25 mouse cellular contexts compared by ENCODE assay signal in genomic region chr8:12638446-12638845, GRCm38 (mm10). TPM values are rescaled to one million over a fixed set of nuclear protein-coding genes. Genes with fewer than 3 reads are reported as not detected.
DNase-seq lines count a peak whose midpoint lies in the region; ATAC-seq and TF ChIP-seq lines count a peak whose summit lies in the region.
"Had no signal": no experiment of that assay in that cellular context is flagged by ENCODE, and none has a peak within 500 bp of the region (broad histone marks: within the 10 kb centered on the region; RNA-seq: fewer than 3 reads in every experiment).

No protein-coding gene starts in this region.

- TF ChIP-seq RAD21 in CH12.LX (IDR thresholded peaks at IDR 0.05; ENCODE audit: low read depth, low read length): no peak

- H3K4me3 ChIP-seq in CH12.LX (replicated peaks in 1 of 3; ENCODE audit: low read depth in 2 of 3, low read length in 2 of 3, poor library complexity in 1 of 3): no peak overlapping the region
- H3K4me3 ChIP-seq: embryonic facial prominence, embryonic 13.5 days; embryonic facial prominence, embryonic 15.5 days; erythroblast, embryonic 14.5 days; forebrain, embryonic 10.5 days; forebrain, embryonic 12.5 days had no signal

- H3K27me3 ChIP-seq in CH12.LX (replicated peaks): no peaks in the 10 kb centered on the region
- H3K27me3 ChIP-seq: embryonic facial prominence, embryonic 13.5 days; embryonic facial prominence, embryonic 15.5 days; forebrain, embryonic 12.5 days had no signal

- no peak overlapping the region for H3K4me2 ChIP-seq in CH12.LX (ENCODE audit: insufficient read depth, low read depth, poor library complexity, severe bottlenecking)
- H3K4me2 ChIP-seq: embryonic facial prominence, embryonic 13.5 days; embryonic facial prominence, embryonic 15.5 days; forebrain, embryonic 12.5 days had no signal

- TF ChIP-seq CTCF in CH12.LX (conservative IDR thresholded peaks at IDR 0.05 in 1 of 2, IDR thresholded peaks at IDR 0.05 in 1 of 2; ENCODE audit: low read depth in 2 of 2, low read length in 2 of 2): no peak

- H3K27ac ChIP-seq in CH12.LX (ENCODE audit: insufficient read depth, low read depth): no peak overlapping the region
- H3K27ac ChIP-seq: embryonic facial prominence, embryonic 13.5 days; embryonic facial prominence, embryonic 15.5 days; forebrain, embryonic 10.5 days; forebrain, embryonic 12.5 days had no signal

- H3K9ac ChIP-seq in CH12.LX (ENCODE audit: insufficient read depth, low read depth): no peak overlapping the region
- H3K9ac ChIP-seq: embryonic facial prominence, embryonic 13.5 days; embryonic facial prominence, embryonic 15.5 days; forebrain, embryonic 12.5 days had no signal

- H3K9me3 ChIP-seq in CH12.LX (replicated peaks; ENCODE audit: low read length): no peaks in the 10 kb centered on the region
- H3K9me3 ChIP-seq: embryonic facial prominence, embryonic 13.5 days; embryonic facial prominence, embryonic 15.5 days; forebrain, embryonic 10.5 days; forebrain, embryonic 12.5 days had no signal

- H3K36me3 ChIP-seq in CH12.LX (replicated peaks in 1 of 2; ENCODE audit: control insufficient read depth in 1 of 2, insufficient read depth in 1 of 2, low read length in 1 of 2): peaks cover 65 to 87% of the 10 kb centered on the region in 2 experiments

- H3K79me2 ChIP-seq in CH12.LX (replicated peaks; ENCODE audit: control insufficient read depth, extremely low read depth, insufficient read depth, poor library complexity, severe bottlenecking): no peaks in the 10 kb centered on the region

- no peak for DNase-seq in frontal cortex, postnatal 10 days (ENCODE audit: low spot score in 2 of 2)
- peak; percentile 34 to 65 for DNase-seq in left cerebral cortex, adult 18-20 months (ENCODE audit: low spot score in 2 of 2)
- DNase-seq in left cerebral cortex, adult 11 months (ENCODE audit: low spot score): no peak
- peak; percentile 33 for DNase-seq in CH12.LX (ENCODE audit: extremely low read depth)
- no peak for DNase-seq in heart, adult 11 months
- DNase-seq: adrenal gland, adult 2 months; adrenal gland, postnatal 10 days; adrenal gland, postnatal 25 days; B cell, adult 2 months; cerebellum, adult 11-12 months; cerebellum, adult 2 months; cerebellum, adult 9-10 months; cerebellum, postnatal 10 days; cerebellum, postnatal 36 days; embryo, embryonic 11 days had no signal

- TF ChIP-seq EP300 in CH12.LX (IDR thresholded peaks at IDR 0.05; ENCODE audit: low read length): no peak

- peak; percentile 89 for ATAC-seq in frontal cortex, adult (ENCODE audit: low TSS enrichment)
- peak; percentile 9; the same call in 1 of the 2 replicates for ATAC-seq in neutrophil, adult 5-6 weeks (ENCODE audit: extremely low read depth, insufficient number of reproducible peaks, low FRiP score, poor library complexity, severe bottlenecking)
- ATAC-seq: CD4-positive, CD25-positive, alpha-beta regulatory T cell, adult 4 months; forebrain, embryonic 14.5 days; forebrain, embryonic 16.5 days had no signal

- TF ChIP-seq POLR2A in CH12.LX (IDR thresholded peaks at IDR 0.05; ENCODE audit: low read depth, low read length): no peak

- peaks cover 3 to 23% of the 10 kb centered on the region in 2 experiments for H3K4me1 ChIP-seq in CH12.LX (ENCODE audit: control insufficient read depth in 1 of 2, insufficient read depth in 2 of 2)
- H3K4me1 ChIP-seq: embryonic facial prominence, embryonic 13.5 days; embryonic facial prominence, embryonic 15.5 days; forebrain, embryonic 10.5 days; forebrain, embryonic 12.5 days had no signal

- in situ Hi-C loops in CH12.LX (cut with MboI; ENCODE audit: low pct_ligation_motif_present, low pct_unique_long_range_greater_than_20kb, low sequenced_read_pairs): no loop called here

- dilution Hi-C loops in CH12.LX (cut with MboI; ENCODE audit: extremely low pct_ligation_motif_present, extremely low pct_unique_long_range_greater_than_20kb, low sequenced_read_pairs): no loop called here

TF ChIP-seq in CH12.LX, 34 proteins besides CTCF, POLR2A, EP300 and RAD21:
- TF ChIP-seq MYC (IDR thresholded peaks at IDR 0.05; ENCODE audit: low read depth, low read length) (no peak), GABPA (IDR thresholded peaks at IDR 0.05; ENCODE audit: insufficient replicate concordance, low read depth, low read length) (no peak), CHD2 (IDR thresholded peaks at IDR 0.05; ENCODE audit: low read length) (no peak), IRF4 (IDR thresholded peaks at IDR 0.05; ENCODE audit: low read depth, low read length) (no peak), SMC3 (IDR thresholded peaks at IDR 0.05; ENCODE audit: low read depth, low read length) (no peak), BHLHE40 (IDR thresholded peaks at IDR 0.05; ENCODE audit: low read depth, low read length) (no peak), HCFC1 (IDR thresholded peaks at IDR 0.05; ENCODE audit: low read depth, low read length) (no peak), MAX (IDR thresholded peaks at IDR 0.05; ENCODE audit: low read length) (no peak), MAZ (IDR thresholded peaks at IDR 0.05; ENCODE audit: low read depth, low read length) (no peak), MXI1 (IDR thresholded peaks at IDR 0.05; ENCODE audit: low read depth, low read length) (no peak), JUN (IDR thresholded peaks at IDR 0.05; ENCODE audit: insufficient read depth, low read depth, low read length) (no peak), POLR2AphosphoS2 (IDR thresholded peaks at IDR 0.05; ENCODE audit: low read depth, low read length) (no peak), ETS1 (conservative IDR thresholded peaks at IDR 0.05; ENCODE audit: low read depth, low read length) (no peak), TCF12 (IDR thresholded peaks at IDR 0.05; ENCODE audit: low read depth, low read length) (no peak), UBTF (IDR thresholded peaks at IDR 0.05; ENCODE audit: low read depth, low read length) (no peak), MAFK (IDR thresholded peaks at IDR 0.05; ENCODE audit: insufficient replicate concordance, low read length) (no peak), ZMIZ1 (IDR thresholded peaks at IDR 0.05; ENCODE audit: low read depth, low read length) (no peak)
TF ChIP-seq in CH12.LX: peak in this region for 0.

RNA-seq across cellular contexts. Expression of gene Tubgcp3, which starts 33.6 kb away (rescaled TPM):
- 10 to 100 TPM; 32.7 to 37.1 TPM for total RNA-seq in left cerebral cortex, adult 18-20 months (2021)
- total RNA-seq in CH12.LX (2012; rRNA removed): 30.3 and 33.4 TPM in 2 replicates
- 25.1 and 29.7 TPM in 2 replicates for total RNA-seq in CH12.LX (2014; rRNA removed)
- 44.0 and 48.7 TPM in 2 replicates for polyA plus RNA-seq in CH12.LX (2012; ENCODE audit: insufficient read length, low read depth)
- total RNA-seq in neutrophil, adult 5-6 weeks (2017): 58.1 and 60.5 TPM in 2 replicates

Comparison
In these comparisons a context has a peak if more than half of its experiments do, and no peak if none do; other contexts are left out.
1. DNase-seq: peak in left cerebral cortex, adult 18-20 months (2 of 2) and CH12.LX (single experiment); none in frontal cortex, postnatal 10 days (0 of 2), left cerebral cortex, adult 11 months (single experiment) and heart, adult 11 months (single experiment).